Mouse (Mus musculus) limb, embryonic 12.5 days (tissue): ENCODE data around the gene Kif3a. TPM values are rescaled to one million over a fixed set of nuclear protein-coding genes. Genes with fewer than 3 reads are reported as not detected.

Source experiments
- ATAC-seq: fragments of 200-750 bp; cut with Nextera tagmentation; 2 replicates; pipeline ENCODE4 v1.8.0; 2017; ENCODE audit warnings: low read depth, moderate TSS enrichment; ENCODE audit not compliant: insufficient number of reproducible peaks, insufficient read depth, low FRiP score, low TSS enrichment
- H3K27ac ChIP-seq: fragments of 300-500 bp; sonication (generic); 2 replicates; pipeline ENCODE4 v1.5.1; 2016; ENCODE audit warnings: mild to moderate bottlenecking, moderate library complexity
- H3K27me3 ChIP-seq: fragments of 300-500 bp; sonication (generic); 2 replicates; pipeline ENCODE4 v1.6.1; 2016; ENCODE audit warnings: mild to moderate bottlenecking, moderate library complexity
- H3K36me3 ChIP-seq: fragments of 300-500 bp; sonication (generic); 2 replicates; pipeline ENCODE4 v1.6.1; 2016; ENCODE audit warnings: mild to moderate bottlenecking, moderate library complexity
- H3K4me1 ChIP-seq: fragments of 300-500 bp; sonication (generic); replicated peaks from 2 replicates; pipeline ENCODE4 v1.6.1; 2016
- H3K4me2 ChIP-seq: fragments of 300-500 bp; sonication (generic); 2 replicates; pipeline ENCODE4 v1.6.1; 2016; ENCODE audit warnings: mild to moderate bottlenecking, moderate library complexity
- H3K4me3 ChIP-seq: fragments of 300-500 bp; sonication (generic); replicated peaks from 2 replicates; pipeline ENCODE4 v1.5.1; 2016; ENCODE audit warnings: mild to moderate bottlenecking
- H3K9ac ChIP-seq: fragments of 300-500 bp; sonication (generic); replicated peaks from 2 replicates; pipeline ENCODE4 v1.6.1; 2016; ENCODE audit warnings: mild to moderate bottlenecking, moderate library complexity
- H3K9me3 ChIP-seq: fragments of 300-500 bp; sonication (generic); 2 replicates; pipeline ENCODE4 v1.6.1; 2016; ENCODE audit warnings: mild to moderate bottlenecking, moderate library complexity
- WGBS: fragments of 180-500 bp; shearing (Covaris S2); methylation state at CpG from one replicate; pipeline ENCODE4 v1.1.7; 2016; 5-methylcytosine and 5-hydroxymethylcytosine counted together
- polyA plus RNA-seq: library from polyadenylated mRNA; unstranded; fragments of >200 nt; fragmentation: Nextera tagmentation; extraction: Ambion mirVana; gene quantifications from 2 replicates; pipeline ENCODE4 v1.2.1, GENCODE M21; 2016

Kif3a gene
- polyA plus RNA-seq, 1 experiment from 2014 or later, result 84.6 TPM

DNA sequence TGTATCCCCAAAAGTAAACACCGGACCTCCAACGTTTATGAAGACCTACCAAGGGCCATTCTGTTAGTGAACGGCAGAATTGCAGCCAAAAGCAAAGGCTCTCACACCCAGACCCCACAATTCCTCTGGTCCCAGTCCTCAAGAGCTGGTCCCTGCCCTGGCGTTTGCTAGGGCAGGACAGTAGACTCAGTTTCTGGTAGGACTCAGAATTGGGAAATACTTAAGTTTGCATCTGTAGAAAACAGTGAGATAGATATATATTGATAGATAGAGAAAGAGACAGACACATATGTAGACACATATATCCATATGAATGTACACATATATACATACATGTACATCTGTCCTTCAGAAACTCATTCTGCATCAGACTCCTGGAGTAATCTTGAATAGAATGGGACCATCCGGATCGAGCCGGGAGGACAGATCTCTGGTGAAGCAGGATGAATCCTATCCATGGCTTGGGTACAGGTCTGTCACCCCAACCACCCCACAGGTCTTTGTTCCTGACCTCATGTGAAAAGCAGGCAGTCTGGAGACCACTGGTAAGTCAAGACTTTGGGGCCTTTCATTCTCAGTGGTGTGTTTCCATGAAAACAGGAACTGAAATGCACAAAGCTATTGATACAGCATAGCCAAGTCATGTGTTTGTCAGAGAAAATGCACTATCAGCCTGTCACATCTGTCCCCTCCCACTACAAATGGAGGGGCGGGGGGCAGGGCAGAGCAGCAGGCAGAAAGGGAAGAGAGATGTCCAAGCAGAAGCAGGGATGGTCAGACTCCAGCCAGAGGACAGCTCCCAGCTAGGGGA, 49.8 kb downstream of the Kif3a start:
- Histone ChIP-seq H3K4me3 (no peak overlapping the region), H3K9ac (no peak overlapping the region), H3K4me2 (no peak overlapping the region), H3K27ac (no peak overlapping the region), H3K4me1 (no peaks in the 10 kb centered on the region), H3K27me3 (no peaks in the 10 kb centered on the region), H3K9me3 (no peaks in the 10 kb centered on the region), H3K36me3 (no peaks in the 10 kb centered on the region)
- no peak for ATAC-seq
- WGBS, result 78% methylated on average over 8 of the region's 8 CpGs

DNA sequence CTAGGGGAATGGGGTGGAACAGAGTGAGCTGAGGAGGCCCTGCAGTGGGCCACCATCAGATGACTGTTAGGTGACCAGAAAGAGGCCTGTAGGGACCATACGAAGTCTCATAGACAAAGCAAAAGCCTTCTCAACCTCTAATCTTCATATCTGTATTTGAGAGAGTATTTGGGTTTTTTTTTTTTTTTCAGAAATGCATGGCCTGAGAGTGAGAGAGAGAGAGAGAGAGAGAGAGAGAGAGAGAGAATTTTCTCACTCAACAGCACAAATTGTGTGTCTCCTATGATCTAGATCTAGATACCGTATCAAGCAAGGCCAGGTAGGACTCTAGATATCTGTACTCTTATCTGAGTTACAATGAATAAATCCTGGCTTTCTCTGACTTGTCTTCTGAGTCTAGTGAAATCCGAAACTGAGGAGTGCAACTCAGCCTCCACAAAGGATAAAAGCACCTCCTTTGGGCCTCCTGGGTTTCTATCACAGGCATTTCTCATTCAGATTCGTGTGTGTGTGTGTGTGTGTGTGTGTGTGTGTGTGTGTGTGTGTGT, 50.5 kb downstream of the Kif3a start:
- H3K4me3 ChIP-seq, result no peak overlapping the region
- no peaks in the 10 kb centered on the region for H3K36me3 ChIP-seq
- H3K27ac ChIP-seq, result no peak overlapping the region
- no peaks in the 10 kb centered on the region for H3K4me1 ChIP-seq
- no peaks in the 10 kb centered on the region for H3K27me3 ChIP-seq
- H3K4me2 ChIP-seq, result no peak overlapping the region
- 64% methylated on average over 4 of the region's 4 CpGs for WGBS
- H3K9me3 ChIP-seq, result no peaks in the 10 kb centered on the region
- no peak for ATAC-seq
- H3K9ac ChIP-seq, result no peak overlapping the region

DNA sequence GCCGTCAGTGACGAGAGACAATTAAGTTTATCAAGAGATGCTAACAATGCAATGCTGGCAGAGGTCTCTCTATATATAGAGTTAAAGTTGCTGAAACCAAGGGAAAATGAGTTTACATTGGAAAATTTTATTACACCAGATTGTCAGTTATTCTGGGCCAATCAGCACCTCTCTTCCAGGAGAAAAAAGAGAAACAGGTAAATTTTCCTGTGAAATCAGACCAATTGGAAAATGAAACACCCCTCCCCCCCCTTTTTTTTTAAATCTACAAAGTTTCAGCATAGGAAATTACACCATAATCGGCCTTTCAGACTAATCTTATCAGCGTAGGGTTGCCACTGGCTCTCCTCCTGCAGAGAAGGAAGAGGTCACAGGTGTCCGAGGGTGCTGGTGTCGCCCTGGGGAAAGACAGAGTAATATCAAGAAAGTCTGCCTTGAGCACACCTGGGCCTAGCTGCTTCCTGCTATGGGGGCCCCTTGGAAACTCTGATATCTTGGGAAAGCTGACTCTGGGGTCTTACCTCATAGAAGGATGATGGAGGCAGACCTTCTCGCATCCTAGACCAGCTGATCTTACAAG, 51.5 kb downstream of the Kif3a start, which contains the start of gene Il4:
Gene Il4, minus strand, starts transcription at position 51 of the 580 bp plus-strand sequence.
- H3K36me3 ChIP-seq, result no peaks in the 10 kb centered on the region
- WGBS, result 82% methylated on average over 7 of the region's 7 CpGs
- no peaks in the 10 kb centered on the region for H3K4me1 ChIP-seq
- H3K27ac ChIP-seq, result no peak within 1 kb of the TSS
- no peaks in the 10 kb centered on the region for H3K9me3 ChIP-seq
- no peaks in the 10 kb centered on the region for H3K27me3 ChIP-seq
- no peak for ATAC-seq
- H3K4me2 ChIP-seq, result no peak within 1 kb of the TSS
- no peak within 1 kb of the TSS for H3K4me3 ChIP-seq
- H3K9ac ChIP-seq, result no peak within 1 kb of the TSS

DNA sequence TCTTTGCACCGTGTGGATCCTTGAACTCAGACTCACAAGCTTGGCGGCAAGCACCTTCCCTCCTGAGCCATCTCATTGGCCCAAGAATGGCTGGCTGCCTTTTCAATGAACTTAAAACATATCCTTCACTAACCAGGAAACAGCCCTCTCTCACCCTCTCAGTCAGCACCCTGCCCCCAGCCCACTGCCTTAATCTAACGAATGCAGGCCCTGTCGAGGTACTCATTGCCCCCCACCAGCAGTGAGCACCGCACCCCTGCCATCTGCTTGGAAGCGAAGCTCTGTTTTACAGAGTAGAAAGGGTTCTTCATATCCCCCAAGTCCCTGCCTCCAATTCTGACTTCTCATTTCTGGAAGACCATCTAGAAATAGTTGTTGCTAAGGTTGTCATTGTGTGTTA, 52.2 kb downstream of the Kif3a start:
- Histone ChIP-seq H3K27ac (no peak overlapping the region), H3K4me1 (no peaks in the 10 kb centered on the region), H3K27me3 (no peaks in the 10 kb centered on the region), H3K4me2 (no peak overlapping the region), H3K4me3 (no peak overlapping the region), H3K9me3 (no peaks in the 10 kb centered on the region), H3K9ac (no peak overlapping the region), H3K36me3 (no peaks in the 10 kb centered on the region)
- ATAC-seq, result no peak
- 61% methylated on average over 6 of the region's 6 CpGs for WGBS

DNA sequence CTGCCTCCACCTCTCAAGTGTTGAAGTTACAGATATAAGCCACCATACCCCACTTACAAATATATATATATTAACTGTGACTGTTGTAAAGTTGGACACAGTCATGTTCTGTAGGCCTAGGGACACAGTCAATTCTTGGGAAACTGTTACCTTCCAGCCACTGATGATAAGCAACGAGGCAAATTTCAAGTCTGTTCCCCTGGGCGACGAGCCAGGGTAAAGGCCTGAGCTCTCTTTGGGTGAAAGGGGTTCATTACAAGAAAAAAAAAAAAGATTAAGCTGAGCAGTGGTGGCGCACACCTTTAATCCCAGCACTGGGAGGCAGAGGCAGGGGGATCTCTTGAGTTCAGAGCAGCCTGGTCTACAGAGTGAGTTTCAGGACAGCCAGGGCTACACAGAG, 52.9 kb downstream of the Kif3a start:
- H3K4me3 ChIP-seq, result no peak overlapping the region
- H3K9me3 ChIP-seq, result no peaks in the 10 kb centered on the region
- no peaks in the 10 kb centered on the region for H3K4me1 ChIP-seq
- H3K36me3 ChIP-seq, result no peaks in the 10 kb centered on the region
- no peak for ATAC-seq
- H3K4me2 ChIP-seq, result no peak overlapping the region
- H3K27ac ChIP-seq, result no peak overlapping the region
- 91% methylated on average over 4 of the region's 4 CpGs for WGBS
- no peaks in the 10 kb centered on the region for H3K27me3 ChIP-seq
- H3K9ac ChIP-seq, result no peak overlapping the region

DNA sequence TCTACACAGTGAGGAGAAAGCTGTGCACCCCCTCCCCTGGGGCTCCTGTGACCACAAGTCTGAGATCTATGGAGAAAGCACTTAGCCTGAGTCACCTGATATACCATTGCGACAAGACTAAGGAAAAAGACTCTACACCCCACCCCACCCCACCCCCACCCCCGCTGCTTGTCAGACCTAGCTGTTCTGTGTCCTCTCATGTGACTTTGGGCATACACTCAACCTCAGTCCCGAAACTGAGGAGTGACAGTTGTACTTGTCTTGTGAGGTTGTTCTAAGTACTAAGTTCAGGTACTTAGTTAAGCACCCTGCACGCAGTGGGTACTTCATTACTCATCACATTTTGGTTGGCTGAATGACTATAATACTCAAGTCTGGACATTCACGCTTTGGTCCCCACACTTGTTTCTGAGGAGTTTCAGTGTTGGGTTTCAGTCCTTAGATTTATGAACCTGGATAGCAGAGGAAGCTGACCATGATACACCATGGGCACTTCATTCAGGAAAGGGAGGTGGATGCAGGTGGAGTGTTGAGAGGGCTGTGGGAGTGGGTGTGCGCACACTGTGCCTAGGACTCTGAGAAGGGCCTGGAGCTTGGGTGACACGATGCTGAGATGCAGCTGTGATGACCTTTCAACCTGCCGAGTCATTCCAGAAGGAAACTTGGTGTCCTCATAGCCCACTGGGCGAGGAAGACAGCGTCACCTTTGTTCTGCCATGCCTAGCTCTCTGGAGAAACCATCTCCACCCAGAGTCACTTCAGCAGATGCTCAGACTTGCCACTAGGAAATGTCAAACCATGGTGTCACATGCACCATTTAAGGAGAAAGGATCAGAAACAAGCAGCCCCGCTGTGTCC, 54.6 kb downstream of the Kif3a start:
- H3K4me1 ChIP-seq, result no peaks in the 10 kb centered on the region
- no peaks in the 10 kb centered on the region for H3K36me3 ChIP-seq
- H3K27me3 ChIP-seq, result no peaks in the 10 kb centered on the region
- ATAC-seq, result no peak
- H3K4me3 ChIP-seq, result no peak overlapping the region
- H3K9me3 ChIP-seq, result no peaks in the 10 kb centered on the region
- WGBS, result 88% methylated on average over 11 of the region's 11 CpGs
- H3K4me2 ChIP-seq, result no peak overlapping the region
- H3K9ac ChIP-seq, result no peak overlapping the region
- H3K27ac ChIP-seq, result no peak overlapping the region

DNA sequence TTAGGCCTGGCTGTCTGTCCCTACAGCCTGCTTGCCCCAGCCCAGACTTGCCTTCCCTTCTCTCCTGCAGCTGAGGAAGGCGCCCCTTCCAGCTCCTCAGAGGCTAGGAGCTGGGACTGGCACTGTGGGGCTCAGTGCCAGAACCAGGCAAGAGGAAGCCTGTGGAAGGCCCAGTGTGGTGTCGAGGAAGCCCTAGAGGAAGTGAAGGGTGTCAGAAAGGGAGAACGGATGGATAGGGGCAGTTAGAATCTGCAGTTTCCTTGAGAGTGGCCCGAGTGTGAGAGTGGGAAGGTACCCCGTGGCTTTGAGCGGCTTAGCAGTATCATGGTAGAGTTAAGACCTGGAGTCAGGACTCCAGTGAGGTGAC, 55.2 kb downstream of the Kif3a start:
- no peaks in the 10 kb centered on the region for H3K9me3 ChIP-seq
- no peaks in the 10 kb centered on the region for H3K27me3 ChIP-seq
- no peak for ATAC-seq
- no peak overlapping the region for H3K4me2 ChIP-seq
- no peak overlapping the region for H3K4me3 ChIP-seq
- 85% methylated on average over 6 of the region's 6 CpGs for WGBS
- H3K27ac ChIP-seq, result no peak overlapping the region
- no peaks in the 10 kb centered on the region for H3K36me3 ChIP-seq
- no peak overlapping the region for H3K9ac ChIP-seq
- H3K4me1 ChIP-seq, result no peaks in the 10 kb centered on the region; the same call in 1 of the 2 replicates

DNA sequence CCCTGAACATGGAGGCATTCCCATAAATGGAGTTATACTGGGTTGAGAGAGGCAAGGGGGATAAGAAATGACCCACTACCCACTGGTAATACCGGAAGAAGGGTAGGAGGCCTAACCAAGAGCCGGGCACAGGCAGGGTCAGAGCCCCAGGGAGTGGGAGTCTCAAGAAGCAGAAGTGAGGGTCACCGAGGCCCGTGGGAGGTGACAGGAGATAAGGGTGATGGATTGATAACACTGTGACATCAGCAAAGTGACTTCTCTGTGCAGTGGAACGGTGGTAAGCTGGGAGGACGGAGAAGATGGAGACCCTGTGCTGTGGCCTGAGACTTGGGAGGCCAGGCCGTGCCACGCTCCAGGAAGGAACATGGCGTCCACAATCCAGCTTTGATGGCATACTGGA, 56.4 kb downstream of the Kif3a start:
- ATAC-seq, result no peak
- H3K27ac ChIP-seq, result no peak overlapping the region
- H3K4me3 ChIP-seq, result no peak overlapping the region
- no peaks in the 10 kb centered on the region for H3K9me3 ChIP-seq
- H3K36me3 ChIP-seq, result no peaks in the 10 kb centered on the region
- H3K27me3 ChIP-seq, result no peaks in the 10 kb centered on the region
- H3K9ac ChIP-seq, result no peak overlapping the region
- no peak overlapping the region for H3K4me2 ChIP-seq
- 92% methylated on average over 9 of the region's 9 CpGs for WGBS
- no peaks in the 10 kb centered on the region; the same call in 1 of the 2 replicates for H3K4me1 ChIP-seq

DNA sequence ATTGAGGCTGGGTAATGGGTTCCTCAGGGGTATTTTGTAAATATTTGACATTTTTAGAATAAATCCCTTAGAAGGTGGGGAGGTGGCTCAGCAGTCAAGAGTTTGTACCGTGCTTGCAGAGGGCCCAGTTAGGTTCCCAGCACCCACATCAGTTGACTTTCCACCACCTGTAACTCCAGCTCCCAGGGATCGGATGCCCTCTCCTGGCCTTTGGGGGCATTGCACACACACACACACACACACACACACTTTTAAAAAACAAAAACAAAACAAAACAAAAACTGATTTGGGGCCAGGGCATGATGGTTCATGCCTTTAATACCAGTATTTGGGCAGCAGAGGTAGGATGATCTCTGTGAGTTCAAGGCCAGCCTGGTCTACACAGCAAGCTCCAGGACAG, 56.9 kb downstream of the Kif3a start:
- Histone ChIP-seq H3K36me3 (no peaks in the 10 kb centered on the region), H3K9ac (no peak overlapping the region), H3K27ac (no peak overlapping the region), H3K4me3 (no peak overlapping the region), H3K4me1 (no peaks in the 10 kb centered on the region; the same call in 1 of the 2 replicates), H3K9me3 (no peaks in the 10 kb centered on the region), H3K27me3 (no peaks in the 10 kb centered on the region), H3K4me2 (no peak overlapping the region)
- ATAC-seq, result no peak
- WGBS, result 89% methylated on average over 2 of the region's 2 CpGs

DNA sequence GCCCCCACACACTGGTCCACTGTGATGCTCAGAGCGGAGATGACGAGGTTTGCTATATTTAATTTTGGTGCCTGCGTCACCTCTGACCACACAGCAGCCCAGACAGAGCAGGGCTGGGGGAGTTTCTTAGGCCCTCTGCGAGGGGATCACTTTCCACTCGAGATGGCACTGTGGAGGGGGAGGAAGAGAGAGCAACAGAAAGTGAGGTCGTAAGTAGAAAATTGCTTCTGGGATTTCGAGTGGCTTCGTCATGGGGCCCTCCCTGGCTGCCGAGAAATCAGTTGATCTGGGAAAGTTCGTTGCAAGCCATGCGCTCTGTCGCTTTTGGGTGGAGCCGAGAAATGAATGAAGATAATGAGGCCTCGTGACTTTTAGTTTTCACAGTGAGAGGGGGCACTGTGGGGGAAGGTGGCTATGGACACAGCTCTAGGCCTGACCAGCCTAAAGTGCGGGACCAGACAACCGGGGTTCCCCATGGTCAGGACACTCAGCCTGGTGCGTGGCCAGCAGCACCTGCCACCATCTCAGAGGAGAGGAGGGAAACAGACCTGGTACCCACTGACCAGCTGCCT, 59.7 kb downstream of the Kif3a start:
- ATAC-seq, result no peak
- Histone ChIP-seq H3K4me1 (no peaks in the 10 kb centered on the region; the same call in 1 of the 2 replicates), H3K4me3 (no peak overlapping the region), H3K36me3 (no peaks in the 10 kb centered on the region), H3K27me3 (no peaks in the 10 kb centered on the region), H3K27ac (no peak overlapping the region), H3K4me2 (no peak overlapping the region), H3K9me3 (no peaks in the 10 kb centered on the region), H3K9ac (no peak overlapping the region; the same call in 1 of the 2 replicates)
- whole genome bisulfite sequencing, result 78% methylated on average over 17 of the region's 17 CpGs

DNA sequence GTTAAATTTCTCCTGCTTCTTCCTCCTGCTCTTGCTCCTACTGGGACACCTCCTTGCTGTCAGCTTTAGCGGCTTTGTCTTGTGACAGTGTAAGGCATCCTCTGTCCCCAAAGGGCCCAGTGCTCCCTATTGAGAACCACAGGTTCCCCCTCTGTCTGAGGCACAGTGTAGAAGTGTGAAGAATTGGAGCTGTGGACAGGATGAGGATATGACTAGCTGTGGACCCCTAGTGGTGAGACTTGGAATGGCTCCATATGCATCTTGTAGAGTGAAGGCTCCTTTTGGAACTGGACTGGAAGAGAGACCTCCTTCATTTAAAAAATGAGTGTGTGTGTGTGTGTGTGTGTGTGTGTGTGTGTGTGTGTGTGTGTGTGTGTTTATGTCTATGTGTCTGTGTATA, 60.7 kb downstream of the Kif3a start:
- Histone ChIP-seq H3K27ac (no peak overlapping the region), H3K4me1 (no peaks in the 10 kb centered on the region; the same call in 1 of the 2 replicates), H3K27me3 (no peaks in the 10 kb centered on the region), H3K9me3 (no peaks in the 10 kb centered on the region), H3K4me3 (no peak overlapping the region), H3K4me2 (no peak overlapping the region), H3K36me3 (no peaks in the 10 kb centered on the region), H3K9ac (no peak overlapping the region)
- no peak; the same call in 1 of the 2 replicates for ATAC-seq
- WGBS, result 12% methylated on average over 1 of the region's 1 CpGs
